Mouse (Mus musculus): ENCODE data around the gene Myo1e. TPM values are rescaled to one million over a fixed set of nuclear protein-coding genes. Genes with fewer than 3 reads are reported as not detected.
A peak's percentile ranks its signal among the peaks of the same experiment; 100 is the strongest.
"Not testable (repeated sequence)": the region's sequence is repeated elsewhere in the genome, so short reads cannot be mapped to it uniquely, and the experiment has no call there.

Myo1e gene
- polyA plus RNA-seq, 1 experiment from 2014 or later: 12.1 TPM

- Histone ChIP-seq H3K4me3 (no peak overlapping the region), H3K4me1 (peaks cover 18% of the 10 kb centered on the region), H3K36me3 (no peaks in the 10 kb centered on the region), H3K27me3 (ENCODE audit: low read depth, poor library complexity, severe bottlenecking) (no peaks in the 10 kb centered on the region), H3K27ac (replicated peaks) (0 out of 2 replicates have a peak overlapping the region, but pooled peaks have one; percentile 35), H3K9me3 (replicated peaks) (no peaks in the 10 kb centered on the region)
- no peak for DNase-seq (ENCODE audit: low spot score)
- 60% methylated on average over 10 of the region's 10 CpGs for WGBS
Measured at GRCm38 (mm10) chr9:70246427-70246826, 39.3 kb downstream of the Myo1e start.

DNA sequence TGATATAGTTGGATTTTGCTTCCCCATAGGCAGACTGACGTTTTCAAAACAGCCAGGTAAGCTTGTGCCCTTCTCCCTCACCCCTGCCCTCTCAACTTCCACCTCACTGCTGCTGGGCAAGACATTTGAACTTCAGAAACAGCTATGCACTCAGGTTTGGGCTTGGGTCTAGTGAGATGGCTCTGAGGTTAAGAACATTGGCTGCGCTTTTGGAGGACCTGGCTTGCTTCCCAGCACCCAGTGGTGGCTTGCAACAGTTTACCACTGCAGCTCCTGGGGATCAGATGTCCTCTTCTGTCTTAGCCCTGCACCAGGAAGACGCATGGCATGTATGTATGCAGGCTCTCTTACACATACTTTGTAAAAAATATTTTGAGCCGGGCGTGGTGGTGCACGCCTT is 40.9 kb downstream of the Myo1e start:
- no peaks in the 10 kb centered on the region for H3K27me3 ChIP-seq (ENCODE audit: low read depth, poor library complexity, severe bottlenecking)
- H3K36me3 ChIP-seq: no peaks in the 10 kb centered on the region
- H3K4me3 ChIP-seq: no peak overlapping the region
- 89% methylated on average over 6 of the region's 6 CpGs for WGBS
- DNase-seq (ENCODE audit: low spot score): no peak
- H3K27ac ChIP-seq (replicated peaks): no peak overlapping the region
- H3K4me1 ChIP-seq: peaks cover 16% of the 10 kb centered on the region
- H3K9me3 ChIP-seq (replicated peaks): no peaks in the 10 kb centered on the region

GRCm38 (mm10) chr9:70248826-70249225 is 41.7 kb downstream of the Myo1e start:
- DNase-seq (ENCODE audit: low spot score): no peak
- Histone ChIP-seq H3K9me3 (replicated peaks) (no peaks in the 10 kb centered on the region), H3K27ac (replicated peaks) (no peak overlapping the region), H3K27me3 (ENCODE audit: low read depth, poor library complexity, severe bottlenecking) (no peaks in the 10 kb centered on the region), H3K4me3 (no peak overlapping the region), H3K4me1 (peaks cover 13% of the 10 kb centered on the region), H3K36me3 (no peaks in the 10 kb centered on the region)
- 90% methylated on average over 4 of the region's 4 CpGs for WGBS

DNA sequence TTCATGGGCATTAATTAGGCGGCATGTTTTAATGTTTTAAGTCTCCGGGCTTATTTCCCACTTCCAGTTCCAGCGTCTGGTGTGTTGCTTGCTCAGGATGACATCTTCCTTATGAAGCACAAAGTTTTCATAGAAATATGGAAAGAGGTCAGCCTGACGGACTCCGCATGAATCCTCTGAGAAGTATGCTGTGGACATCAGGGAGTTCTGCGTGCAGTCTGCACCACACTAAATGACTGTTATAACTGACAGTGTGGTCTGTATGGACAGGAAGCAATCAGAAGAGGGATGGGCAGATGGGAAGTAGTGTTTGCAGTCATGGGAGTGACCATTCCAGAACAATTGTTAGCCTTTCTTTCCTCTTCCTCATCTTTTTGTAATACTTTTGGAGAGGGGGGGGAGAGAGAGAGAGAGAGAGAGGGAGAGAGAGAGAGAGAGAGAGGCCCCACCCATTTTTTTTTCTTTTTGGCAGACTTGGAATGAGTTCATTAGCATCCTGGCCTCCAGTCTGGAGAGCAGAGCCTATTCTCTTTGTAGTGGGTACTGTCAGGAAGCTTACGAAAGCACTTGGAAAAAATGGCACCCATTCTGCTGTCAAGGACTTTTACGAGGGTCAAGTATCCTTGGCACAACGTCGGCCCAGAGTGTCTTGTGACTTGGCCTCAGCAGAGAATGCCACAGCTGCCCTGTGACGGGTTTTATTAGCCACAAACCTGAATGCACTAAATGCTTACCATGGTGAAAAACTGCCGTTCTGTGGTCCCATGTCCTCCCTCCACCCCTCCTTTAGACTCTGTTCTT is 42.9 kb downstream of the Myo1e start:
- Histone ChIP-seq H3K4me1 (peaks cover 13% of the 10 kb centered on the region), H3K4me3 (no peak overlapping the region), H3K36me3 (no peaks in the 10 kb centered on the region), H3K27ac (replicated peaks) (no peak overlapping the region), H3K27me3 (ENCODE audit: low read depth, poor library complexity, severe bottlenecking) (no peaks in the 10 kb centered on the region), H3K9me3 (replicated peaks) (no peaks in the 10 kb centered on the region)
- no peak for DNase-seq (ENCODE audit: low spot score)
- 79% methylated on average over 12 of the region's 12 CpGs for WGBS

DNA sequence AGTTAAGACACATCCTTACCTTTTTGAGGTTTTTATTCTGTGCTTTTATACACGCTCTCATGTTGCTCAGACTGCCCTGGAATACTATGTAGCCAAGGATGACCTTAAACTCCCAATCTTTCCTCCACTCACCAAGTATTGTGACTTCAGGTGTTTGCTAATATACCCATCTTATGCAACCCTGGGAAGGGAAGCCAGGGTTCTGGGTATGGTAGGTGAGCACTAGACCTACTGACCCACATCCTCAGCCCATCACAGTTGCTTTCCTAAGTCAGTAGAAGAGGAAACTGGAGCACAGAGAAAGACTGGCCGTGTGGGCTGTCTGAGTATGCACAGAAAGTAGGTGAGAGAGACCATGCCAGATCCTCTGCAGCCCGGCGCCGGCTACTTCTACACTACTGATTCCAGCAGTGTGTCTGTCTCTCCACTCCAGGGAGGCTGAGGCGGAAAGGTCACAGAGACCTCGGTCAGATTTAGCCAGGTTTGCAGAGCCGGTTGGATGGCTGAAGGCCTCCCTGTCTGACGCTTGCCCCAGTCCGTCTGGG is 44.4 kb downstream of the Myo1e start:
- WGBS: 91% methylated on average over 10 of the region's 10 CpGs

GRCm38 (mm10) chr9:70253016-70253415 is 45.9 kb downstream of the Myo1e start:
- Histone ChIP-seq H3K36me3 (no peaks in the 10 kb centered on the region), H3K27me3 (ENCODE audit: low read depth, poor library complexity, severe bottlenecking) (no peaks in the 10 kb centered on the region), H3K4me1 (peaks cover 16% of the 10 kb centered on the region), H3K27ac (replicated peaks) (no peak overlapping the region), H3K4me3 (no peak overlapping the region), H3K9me3 (replicated peaks) (no peaks in the 10 kb centered on the region)
- no peak for DNase-seq (ENCODE audit: low spot score)
- 97% methylated on average over 1 of the region's 1 CpGs for WGBS

More for the DNA sequence above, 44.4 kb downstream of the Myo1e start:
- Histone ChIP-seq H3K27me3 (ENCODE audit: low read depth, poor library complexity, severe bottlenecking) (no peaks in the 10 kb centered on the region), H3K4me3 (no peak overlapping the region), H3K4me1 (peaks cover 10% of the 10 kb centered on the region), H3K27ac (replicated peaks) (no peak overlapping the region), H3K9me3 (replicated peaks) (no peaks in the 10 kb centered on the region), H3K36me3 (no peaks in the 10 kb centered on the region)
- no peak for DNase-seq (ENCODE audit: low spot score)

DNA sequence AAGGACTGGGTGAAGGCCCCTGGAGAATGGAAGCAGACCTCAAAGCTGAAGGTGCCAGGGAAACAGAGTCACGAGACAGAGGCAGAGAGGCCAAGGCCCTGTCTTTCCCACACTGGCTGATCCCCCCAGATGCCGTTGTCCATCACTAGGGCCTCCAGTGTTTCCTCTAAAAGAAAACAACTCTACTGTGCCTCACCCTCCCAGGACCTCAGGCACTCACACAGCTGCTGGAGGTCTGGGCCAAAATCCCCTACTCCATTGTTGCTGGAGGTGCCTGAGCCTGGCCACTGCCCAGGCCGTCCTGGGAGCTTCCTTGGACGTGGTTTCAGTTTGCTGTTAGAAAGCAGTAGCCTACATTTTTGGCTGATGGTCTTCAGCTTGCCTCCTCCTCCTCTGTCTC is 47.9 kb downstream of the Myo1e start:
- no peak overlapping the region for H3K4me3 ChIP-seq
- no peak overlapping the region for H3K27ac ChIP-seq (replicated peaks)
- no peaks in the 10 kb centered on the region for H3K27me3 ChIP-seq (ENCODE audit: low read depth, poor library complexity, severe bottlenecking)
- no peak for DNase-seq (ENCODE audit: low spot score)
- peaks cover 14% of the 10 kb centered on the region for H3K4me1 ChIP-seq
- H3K9me3 ChIP-seq (replicated peaks): no peaks in the 10 kb centered on the region
- WGBS: 82% methylated on average over 4 of the region's 4 CpGs
- no peaks in the 10 kb centered on the region for H3K36me3 ChIP-seq

GRCm38 (mm10) chr9:70256027-70256426 is 48.9 kb downstream of the Myo1e start:
- DNase-seq (ENCODE audit: low spot score); H3K9me3 ChIP-seq (replicated peaks); H3K27me3 ChIP-seq (ENCODE audit: low read depth, poor library complexity, severe bottlenecking); H3K4me3 ChIP-seq; H3K27ac ChIP-seq (replicated peaks); H3K36me3 ChIP-seq: not testable (repeated sequence)
- H3K4me1 ChIP-seq: peaks cover 17% of the 10 kb centered on the region
- WGBS: 92% methylated on average over 7 of the region's 7 CpGs

GRCm38 (mm10) chr9:70257289-70258101 is 50.3 kb downstream of the Myo1e start:
- H3K4me3 ChIP-seq: no peak overlapping the region
- peaks cover 29% of the 10 kb centered on the region for H3K4me1 ChIP-seq
- WGBS: 61% methylated on average over 13 of the region's 13 CpGs
- no peaks in the 10 kb centered on the region for H3K9me3 ChIP-seq (replicated peaks)
- H3K36me3 ChIP-seq: no peaks in the 10 kb centered on the region
- peak overlapping the region; percentile 28; the same call in 1 of the 2 replicates for H3K27ac ChIP-seq (replicated peaks)
- DNase-seq (ENCODE audit: low spot score): peak; percentile 44
- H3K27me3 ChIP-seq (ENCODE audit: low read depth, poor library complexity, severe bottlenecking): no peaks in the 10 kb centered on the region

DNA sequence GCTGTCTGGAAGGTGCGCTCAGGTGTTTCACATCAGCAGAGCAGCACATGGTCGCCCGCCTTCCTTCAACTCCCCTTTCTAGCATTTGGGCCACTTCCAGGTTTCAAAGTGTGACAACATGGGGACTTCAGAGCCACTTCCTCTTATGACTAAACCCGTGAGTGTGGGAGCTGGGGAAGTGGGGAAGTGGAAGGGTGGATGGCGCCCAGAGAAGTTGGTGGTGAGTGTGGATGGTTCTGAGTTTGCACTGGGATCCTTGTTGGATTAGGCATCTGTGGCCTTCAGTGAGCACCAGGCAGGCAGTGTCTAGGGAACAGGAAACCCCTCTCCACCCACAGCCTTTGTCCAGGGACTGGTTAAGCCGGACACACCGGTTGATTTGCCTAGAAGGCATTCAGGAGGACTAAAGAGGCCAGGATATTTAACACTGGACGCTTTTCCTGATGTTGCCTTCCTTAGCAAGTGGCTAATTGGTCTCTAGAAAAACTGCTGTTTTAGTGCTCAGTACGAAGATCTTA is 53.2 kb downstream of the Myo1e start:
- Histone ChIP-seq H3K36me3 (no peaks in the 10 kb centered on the region), H3K4me1 (peaks cover 44% of the 10 kb centered on the region), H3K4me3 (no peak overlapping the region), H3K27me3 (ENCODE audit: low read depth, poor library complexity, severe bottlenecking) (no peaks in the 10 kb centered on the region), H3K9me3 (replicated peaks) (no peaks in the 10 kb centered on the region), H3K27ac (replicated peaks) (0 out of 2 replicates have a peak overlapping the region, but pooled peaks have one; percentile 17)
- no peak for DNase-seq (ENCODE audit: low spot score)
- WGBS: 55% methylated on average over 9 of the region's 9 CpGs

- H3K4me3 ChIP-seq: no peak overlapping the region
- no peaks in the 10 kb centered on the region for H3K36me3 ChIP-seq
- H3K9me3 ChIP-seq (replicated peaks): no peaks in the 10 kb centered on the region
- 94% methylated on average over 5 of the region's 5 CpGs for WGBS
- H3K4me1 ChIP-seq: peaks cover 44% of the 10 kb centered on the region
- no peak overlapping the region for H3K27ac ChIP-seq (replicated peaks)
- no peaks in the 10 kb centered on the region for H3K27me3 ChIP-seq (ENCODE audit: low read depth, poor library complexity, severe bottlenecking)
- DNase-seq (ENCODE audit: low spot score): no peak
Measured at GRCm38 (mm10) chr9:70261646-70262045, 54.5 kb downstream of the Myo1e start.

GRCm38 (mm10) chr9:70263134-70263533 is 56.0 kb downstream of the Myo1e start:
- H3K4me1 ChIP-seq: peaks cover 35% of the 10 kb centered on the region
- H3K9me3 ChIP-seq (replicated peaks): no peaks in the 10 kb centered on the region
- no peak for DNase-seq (ENCODE audit: low spot score)
- no peak overlapping the region for H3K4me3 ChIP-seq
- H3K27ac ChIP-seq (replicated peaks): no peak overlapping the region
- no peaks in the 10 kb centered on the region for H3K27me3 ChIP-seq (ENCODE audit: low read depth, poor library complexity, severe bottlenecking)
- WGBS: 74% methylated on average over 8 of the region's 8 CpGs
- no peaks in the 10 kb centered on the region for H3K36me3 ChIP-seq

All from midbrain, embryonic 10.5 days (tissue).